Mouse (Mus musculus) small intestine, adult 2 months (tissue): ENCODE measurements around the gene Cdh5. TPM values are rescaled to one million over a fixed set of nuclear protein-coding genes. Genes with fewer than 3 reads are reported as not detected.

Source experiments
- H3K27ac ChIP-seq: fragments of 200-500 bp; 2 replicates; pipeline ENCODE4 v1.5.1; 2012; ENCODE audit warnings: low read depth, low read length, control low read depth, inconsistent platforms; ENCODE audit not compliant: insufficient read depth
- H3K27me3 ChIP-seq: fragments of 200-500 bp; 2 replicates; pipeline ENCODE4 v1.6.1; 2012; ENCODE audit warnings: mild to moderate bottlenecking, moderate library complexity, low read length, inconsistent platforms; ENCODE audit not compliant: control insufficient read depth, insufficient read depth
- H3K36me3 ChIP-seq: fragments of 200-500 bp; 2 replicates; pipeline ENCODE4 v1.6.1; 2012; ENCODE audit warnings: mild to moderate bottlenecking, low read length, control low read depth, inconsistent platforms; ENCODE audit not compliant: control insufficient read depth, insufficient read depth
- H3K4me1 ChIP-seq: fragments of 200-500 bp; 2 replicates; pipeline ENCODE4 v1.6.1; 2012; ENCODE audit warnings: low read length, inconsistent platforms, mixed read lengths; ENCODE audit not compliant: control insufficient read depth, insufficient read depth, insufficient read length
- H3K4me3 ChIP-seq: fragments of 200-500 bp; 2 replicates; pipeline ENCODE4 v1.5.1; 2012; ENCODE audit warnings: low read depth, mild to moderate bottlenecking, control low read depth, inconsistent platforms, low read length, moderate library complexity
- CTCF ChIP-seq: fragments of 200-500 bp; IDR thresholded peaks from 2 replicates; pipeline ENCODE4 v1.5.1; 2012; ENCODE audit warnings: low read depth, mild to moderate bottlenecking, control low read depth, inconsistent platforms, low read length, moderate library complexity, mixed read lengths; ENCODE audit not compliant: insufficient replicate concordance, insufficient read length; ENCODE audit errors: extremely low read depth
- POLR2A ChIP-seq: fragments of 200-500 bp; IDR thresholded peaks from 2 replicates; pipeline ENCODE4 v1.6.1; 2012; ENCODE audit warnings: low read depth, mild to moderate bottlenecking, control low read depth, inconsistent platforms, low read length, moderate library complexity
- WGBS: fragments of 180-500 bp; shearing (Covaris S2); methylation state at CpG from one replicate; pipeline ENCODE4 v1.1.7; 2018; 5-methylcytosine and 5-hydroxymethylcytosine counted together
- polyA plus RNA-seq: library from polyadenylated mRNA; depleted of rRNA; stranded (reverse); fragments of >200 nt; gene quantifications from 2 replicates; pipeline ENCODE4 v1.2.3, GENCODE M21; 2012

The Cdh5 gene
- polyA plus RNA-seq, 1 experiment: 13.2 TPM

DNA sequence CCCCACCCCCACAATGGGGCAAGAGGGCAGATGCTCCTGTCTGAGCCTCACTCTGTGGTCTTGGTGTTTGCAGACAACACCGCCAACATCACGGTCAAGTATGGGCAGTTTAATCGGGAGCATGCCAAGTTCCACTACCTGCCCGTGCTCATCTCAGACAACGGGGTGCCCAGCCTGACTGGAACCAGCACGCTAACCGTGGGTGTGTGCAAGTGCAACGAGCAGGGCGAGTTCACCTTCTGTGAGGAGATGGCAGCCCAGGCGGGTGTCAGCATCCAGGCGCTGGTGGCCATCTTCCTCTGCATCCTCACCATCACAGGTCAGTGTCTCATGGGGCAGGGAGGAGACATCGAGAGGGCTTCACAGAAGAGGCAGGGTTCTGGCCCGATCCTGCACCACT lies 39.2 kb downstream of the Cdh5 start:
- Histone ChIP-seq H3K4me1 (no peaks in the 10 kb centered on the region), H3K4me3 (no peak overlapping the region), H3K36me3 (no peaks in the 10 kb centered on the region), H3K27me3 (no peaks in the 10 kb centered on the region), H3K27ac (no peak overlapping the region)
- 80% methylated on average over 13 of the region's 13 CpGs for WGBS
- TF ChIP-seq POLR2A: no peak
- no peak for TF ChIP-seq CTCF

DNA sequence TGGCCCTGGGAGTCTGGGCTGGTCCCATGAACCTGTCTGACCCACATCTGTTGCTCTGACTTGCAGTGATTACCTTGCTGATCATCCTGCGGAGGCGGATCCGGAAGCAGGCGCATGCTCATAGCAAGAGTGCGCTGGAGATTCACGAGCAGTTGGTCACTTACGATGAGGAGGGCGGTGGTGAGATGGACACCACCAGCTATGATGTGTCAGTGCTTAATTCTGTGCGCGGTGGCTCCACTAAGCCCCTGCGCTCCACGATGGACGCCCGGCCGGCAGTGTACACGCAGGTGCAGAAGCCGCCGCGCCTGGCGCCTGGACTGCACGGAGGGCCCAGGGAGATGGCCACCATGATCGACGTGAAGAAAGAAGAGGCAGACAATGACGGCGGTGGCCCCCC lies 41.0 kb downstream of the Cdh5 start:
- no peak overlapping the region for H3K27ac ChIP-seq
- H3K36me3 ChIP-seq: no peaks in the 10 kb centered on the region
- no peaks in the 10 kb centered on the region for H3K27me3 ChIP-seq
- TF ChIP-seq POLR2A (no peak), CTCF (no peak)
- H3K4me3 ChIP-seq: no peak overlapping the region
- H3K4me1 ChIP-seq: no peaks in the 10 kb centered on the region
- WGBS: 87% methylated on average over 25 of the region's 25 CpGs

DNA sequence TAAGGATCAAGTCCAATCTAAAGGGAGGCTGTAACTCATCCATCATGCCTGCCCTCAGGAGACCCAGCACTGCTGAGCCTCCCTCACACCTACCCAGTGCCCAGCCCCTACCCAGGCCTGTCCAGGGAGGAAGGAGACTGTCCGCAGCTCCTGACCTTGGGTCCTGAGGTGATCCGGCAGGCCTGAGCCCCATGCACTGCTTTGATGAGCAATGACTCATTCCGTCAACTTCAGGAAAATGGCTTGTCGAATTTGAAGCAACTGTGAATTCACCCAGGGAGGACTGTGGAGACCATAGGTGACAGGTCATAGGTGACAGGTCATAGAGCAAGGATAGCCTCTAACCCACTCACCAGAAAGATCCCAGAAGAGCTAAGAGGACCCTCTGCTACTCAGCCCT lies 42.0 kb downstream of the Cdh5 start:
- H3K27ac ChIP-seq: no peak overlapping the region
- WGBS: 66% methylated on average over 4 of the region's 4 CpGs
- no peaks in the 10 kb centered on the region for H3K4me1 ChIP-seq
- no peak for TF ChIP-seq CTCF
- TF ChIP-seq POLR2A: no peak
- H3K4me3 ChIP-seq: no peak overlapping the region
- no peaks in the 10 kb centered on the region for H3K27me3 ChIP-seq
- H3K36me3 ChIP-seq: no peaks in the 10 kb centered on the region

DNA sequence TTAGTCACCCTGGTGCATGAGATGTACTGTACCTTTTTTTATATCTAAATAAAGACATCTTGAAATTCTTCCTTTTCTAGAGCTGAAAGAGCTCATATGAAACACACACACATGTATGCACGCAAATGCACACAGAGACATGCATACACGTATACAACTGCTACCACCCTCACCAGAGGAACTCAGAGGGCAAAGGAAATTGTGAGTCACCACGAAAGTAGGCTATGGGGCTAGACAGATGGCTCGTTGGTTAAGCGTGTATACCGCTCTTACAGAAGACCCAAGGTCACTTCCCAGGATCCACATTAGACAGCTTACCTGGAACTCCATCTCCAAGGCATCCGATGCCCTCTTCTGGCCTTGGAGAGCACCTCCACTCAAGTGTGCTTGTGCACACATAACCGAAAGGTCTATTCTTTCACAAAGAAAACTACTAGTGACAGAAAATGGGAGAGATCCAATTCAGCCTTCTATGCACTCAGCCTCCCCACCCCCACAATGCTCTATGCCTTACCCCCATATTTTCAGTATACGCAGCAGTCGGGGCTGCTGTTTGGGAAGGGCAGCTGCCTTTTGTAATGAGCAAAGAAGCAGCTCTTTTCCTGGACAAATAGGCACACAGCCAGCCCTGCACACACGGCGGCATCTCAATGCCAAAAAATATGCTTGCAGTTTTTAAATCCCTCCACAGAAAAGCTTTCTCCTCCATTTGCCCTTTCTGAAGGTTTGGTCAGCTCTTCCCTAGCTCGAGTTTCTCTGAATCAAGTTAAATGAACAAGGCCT lies 43.2 kb downstream of the Cdh5 start:
- no peak overlapping the region for H3K4me3 ChIP-seq
- no peaks in the 10 kb centered on the region for H3K27me3 ChIP-seq
- H3K27ac ChIP-seq: no peak overlapping the region
- no peaks in the 10 kb centered on the region for H3K4me1 ChIP-seq
- WGBS: 72% methylated on average over 13 of the region's 13 CpGs
- TF ChIP-seq CTCF (peak; percentile 7; the same call in 1 of the 2 replicates), POLR2A (no peak)
- H3K36me3 ChIP-seq: no peaks in the 10 kb centered on the region

DNA sequence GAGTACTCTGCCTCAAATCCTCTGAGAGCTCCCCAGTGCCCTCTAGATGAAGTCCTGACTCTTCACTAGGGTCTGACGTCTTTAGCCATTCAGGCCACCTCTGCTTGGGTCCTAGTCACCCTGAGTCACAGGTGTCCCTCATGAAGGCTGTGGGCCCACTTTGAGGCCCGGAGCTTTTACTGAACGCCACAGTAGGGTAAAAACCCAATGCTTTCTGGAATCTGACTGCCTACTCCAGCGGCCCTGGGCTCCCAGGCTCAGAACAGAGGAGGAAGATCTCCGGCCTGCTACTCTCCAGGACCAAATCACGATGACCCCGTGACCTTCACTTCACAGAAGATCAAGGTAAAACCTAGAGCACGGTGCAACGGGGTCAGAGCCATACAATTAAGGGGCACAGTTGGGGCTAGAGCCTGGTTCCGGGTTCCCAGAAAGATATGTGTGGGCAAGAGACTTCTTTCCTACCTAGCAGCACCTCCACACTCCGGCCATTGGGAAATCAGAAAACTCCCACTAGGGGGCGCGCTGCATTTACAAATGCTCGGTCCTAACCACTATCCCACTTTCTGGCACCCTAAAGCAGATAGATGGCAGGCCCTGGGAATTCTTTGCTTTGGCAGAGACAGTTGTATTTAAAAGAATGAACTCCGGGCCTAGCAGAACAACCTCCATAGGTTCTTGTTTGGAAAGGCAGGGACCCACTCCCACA lies 44.7 kb downstream of the Cdh5 start:
- Histone ChIP-seq H3K36me3 (no peaks in the 10 kb centered on the region), H3K27me3 (no peaks in the 10 kb centered on the region), H3K27ac (no peak overlapping the region), H3K4me1 (no peaks in the 10 kb centered on the region), H3K4me3 (no peak overlapping the region)
- peak; percentile 84; the same call in 1 of the 2 replicates for TF ChIP-seq CTCF
- TF ChIP-seq POLR2A: no peak
- WGBS: 33% methylated on average over 15 of the region's 15 CpGs

DNA sequence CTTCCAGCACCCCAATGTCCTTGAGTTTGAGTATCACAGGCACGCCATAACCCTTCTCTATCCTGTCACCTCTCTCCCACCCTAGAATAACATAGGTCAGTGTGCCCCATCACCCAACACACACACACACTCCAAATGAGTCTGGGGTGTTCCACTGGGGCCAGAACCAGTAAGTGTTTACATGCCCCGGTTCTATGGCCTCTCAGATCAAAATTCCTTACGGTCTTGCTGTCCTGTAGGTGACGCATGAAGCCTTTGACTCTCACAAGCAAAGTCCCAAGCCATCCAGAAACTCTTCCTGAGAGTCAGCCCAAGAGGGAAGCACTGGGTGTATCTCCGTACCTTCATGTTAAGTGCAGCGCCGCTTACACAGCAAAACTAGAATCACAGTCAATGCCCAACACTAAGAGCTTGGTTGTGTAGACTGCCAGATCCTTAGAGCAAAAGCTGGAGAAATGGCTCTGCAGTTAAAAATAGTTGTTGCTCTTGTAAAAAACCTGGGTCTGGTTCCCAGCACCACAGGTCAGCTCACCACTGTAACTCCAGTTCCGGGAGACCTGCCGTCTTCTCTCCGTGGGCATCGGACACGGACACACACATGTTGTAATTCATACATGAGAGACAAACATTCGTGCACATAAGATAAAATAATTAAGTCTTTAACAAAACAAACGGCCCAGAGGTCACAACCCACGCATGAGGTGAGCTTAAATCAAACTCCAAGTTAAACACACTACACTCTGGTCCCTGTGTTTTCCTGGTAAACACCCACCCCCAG lies 45.5 kb downstream of the Cdh5 start:
- TF ChIP-seq CTCF (no peak), POLR2A (no peak)
- WGBS: 84% methylated on average over 15 of the region's 15 CpGs

DNA sequence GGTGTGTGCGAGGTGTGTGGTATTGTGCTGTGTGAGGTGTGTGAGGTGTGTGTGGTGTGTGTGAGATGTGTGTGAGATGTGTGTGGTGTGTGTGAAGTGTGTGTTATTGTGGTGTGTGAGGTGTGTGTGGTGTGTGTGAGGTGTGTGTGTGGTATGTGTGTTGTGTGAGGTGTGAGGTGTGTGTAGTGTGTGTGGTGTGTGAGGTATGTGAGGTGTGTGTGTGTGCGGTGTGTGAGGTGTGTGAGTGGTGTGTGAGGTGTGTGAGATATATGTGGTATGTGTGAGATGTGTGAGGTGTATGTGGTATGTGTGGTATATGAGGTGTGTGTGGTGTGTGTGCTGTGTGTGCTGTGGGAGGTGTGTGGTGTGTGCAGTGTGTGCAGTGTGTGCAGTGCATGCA lies 46.5 kb downstream of the Cdh5 start:
- H3K27ac ChIP-seq: no peak overlapping the region
- TF ChIP-seq CTCF (no peak), POLR2A (no peak)
- no peaks in the 10 kb centered on the region for H3K36me3 ChIP-seq
- H3K4me1 ChIP-seq: no peaks in the 10 kb centered on the region
- 93% methylated on average over 2 of the region's 2 CpGs for WGBS
- no peak overlapping the region for H3K4me3 ChIP-seq
- no peaks in the 10 kb centered on the region for H3K27me3 ChIP-seq

More for the DNA sequence above, 45.5 kb downstream of the Cdh5 start:
- Histone ChIP-seq H3K4me1 (no peaks in the 10 kb centered on the region), H3K36me3 (no peaks in the 10 kb centered on the region), H3K4me3 (no peak overlapping the region), H3K27me3 (no peaks in the 10 kb centered on the region), H3K27ac (no peak overlapping the region)
